Mouse (Mus musculus): Measurements from ENCODE around the gene Lrrc74b.
"Not testable (repeated sequence)": the region's sequence is repeated elsewhere in the genome, so short reads cannot be mapped to it uniquely, and the experiment has no call there.

Gene Lrrc74b

DNA sequence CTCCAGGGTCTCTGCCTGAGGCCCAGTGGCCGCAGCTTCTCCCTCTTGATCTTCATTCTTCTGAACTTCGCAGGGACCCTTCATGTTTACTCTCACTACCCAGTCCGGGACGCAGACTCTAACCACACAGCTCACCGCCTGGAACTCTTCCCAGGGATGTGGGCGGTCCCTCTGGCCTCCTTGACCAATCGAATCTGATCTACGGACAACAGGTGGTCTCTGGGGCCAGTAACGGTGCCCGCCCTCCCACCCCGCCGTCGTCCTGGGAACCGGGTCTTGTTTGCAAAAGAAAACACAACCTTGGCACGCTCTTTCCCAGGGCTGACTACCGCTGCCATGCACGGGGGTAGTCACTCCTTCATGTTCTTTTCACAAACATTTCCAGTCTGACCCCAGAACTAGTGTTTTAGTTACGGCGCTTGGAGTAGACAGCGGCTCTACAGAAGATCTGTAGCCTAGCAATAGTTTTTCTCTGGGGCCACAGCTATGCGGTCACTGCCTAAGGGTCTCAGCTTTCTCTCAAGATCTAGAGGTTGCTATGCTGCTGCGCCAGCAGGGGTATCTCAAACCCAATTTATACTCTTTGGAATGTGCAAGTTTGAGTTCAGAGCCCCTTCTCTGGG, at the start of gene Lrrc74b:
TSS of gene Lrrc74b (minus strand) at position 120 of the 623 bp plus-strand sequence.
- DNase-seq (ENCODE audit: extremely low read depth, insufficient read length, low spot score), result no peak

DNA sequence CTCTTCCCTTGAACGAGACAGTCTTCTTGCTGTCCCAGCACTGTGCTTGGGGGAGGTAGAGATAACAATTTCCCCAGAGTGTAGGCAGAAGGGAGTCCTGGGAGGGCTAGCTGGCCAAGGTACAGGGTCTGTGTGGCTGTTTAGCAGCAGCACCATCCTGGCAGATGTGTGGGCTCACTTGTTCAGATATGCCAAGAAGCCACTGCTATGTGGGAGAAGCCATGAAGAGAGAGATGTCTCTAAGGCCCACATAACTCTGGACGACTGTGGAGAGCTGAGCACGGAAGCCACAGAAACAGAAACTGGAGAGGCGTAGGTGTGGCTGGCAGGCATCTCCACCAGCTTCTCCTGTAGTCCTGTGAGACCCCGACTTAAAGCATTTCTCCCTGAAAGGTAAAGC, 44.6 kb upstream of the Lrrc74b start:
- no peak for DNase-seq (ENCODE audit: extremely low read depth, insufficient read length, low spot score)

DNA sequence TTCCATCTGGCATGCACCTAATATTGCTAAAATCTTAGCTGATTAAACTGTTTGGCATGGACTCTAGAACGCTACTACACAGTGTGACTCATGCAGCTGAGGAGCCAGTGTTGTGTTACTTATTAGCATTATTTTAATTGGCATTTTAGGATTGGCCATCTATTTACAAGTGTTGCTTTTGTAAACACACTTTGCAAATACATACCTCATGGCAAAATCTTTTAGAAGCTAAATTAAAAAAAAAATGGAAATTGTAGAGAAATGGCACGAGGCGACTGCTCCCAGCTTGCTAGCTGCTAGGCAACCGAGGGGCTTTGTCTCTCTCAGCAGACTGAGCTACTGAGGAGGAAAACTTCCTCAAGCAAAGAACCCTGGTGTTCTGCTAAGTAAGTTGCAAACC, 43.9 kb upstream of the Lrrc74b start:
- DNase-seq (ENCODE audit: extremely low read depth, insufficient read length, low spot score), result no peak

DNA sequence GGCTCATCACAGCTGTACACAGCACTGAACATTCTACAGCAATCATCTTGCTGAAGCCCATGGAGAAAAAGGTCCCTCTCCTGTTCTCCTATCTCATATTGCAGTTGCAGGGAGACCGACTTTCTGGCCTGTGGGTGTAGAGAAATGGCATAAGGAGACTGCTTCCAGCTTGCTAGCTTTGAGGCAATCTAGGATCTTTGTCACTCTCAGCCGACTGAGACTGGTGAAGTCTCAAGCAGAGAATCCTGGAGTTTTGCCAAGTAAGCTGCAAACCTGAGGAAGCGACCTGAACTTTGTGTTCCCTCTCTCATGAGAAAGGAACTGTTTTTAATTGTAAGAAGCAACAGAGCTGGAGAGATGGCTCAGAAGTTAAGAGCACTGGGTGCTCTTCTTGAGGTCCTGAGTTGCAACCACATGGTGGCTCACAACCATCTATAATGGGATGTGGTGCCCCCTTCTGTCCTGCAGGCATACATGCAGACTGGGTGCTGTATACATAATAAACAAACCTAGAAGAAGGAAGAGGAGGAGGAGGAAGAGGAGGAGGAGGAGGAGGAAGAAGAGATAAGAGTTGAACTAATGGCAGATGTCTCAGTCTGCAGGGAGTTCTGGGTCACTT, 40.0 kb upstream of the Lrrc74b start:
- no peak for DNase-seq (ENCODE audit: extremely low read depth, insufficient read length, low spot score)

DNA sequence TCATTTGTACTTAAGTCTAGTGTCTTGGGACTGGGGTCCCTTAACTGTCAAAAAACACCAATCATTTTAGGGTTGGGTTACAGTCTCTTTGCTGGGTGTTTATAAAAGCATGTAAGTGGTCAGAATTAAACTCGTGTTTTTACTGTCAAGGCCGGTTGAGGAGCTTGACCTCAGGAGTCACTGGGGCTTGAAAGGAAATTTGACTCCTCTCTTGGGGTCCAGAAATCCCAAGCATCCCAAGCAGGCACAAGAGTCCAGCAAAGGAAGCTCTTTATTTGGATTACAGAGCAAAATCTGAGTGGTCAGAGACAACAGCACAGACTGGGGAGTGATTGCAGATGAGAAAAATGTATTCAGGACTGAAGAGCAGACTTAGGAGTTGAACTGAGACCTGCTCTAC, 29.7 kb upstream of the Lrrc74b start:
- no peak for DNase-seq (ENCODE audit: extremely low read depth, insufficient read length, low spot score)

DNA sequence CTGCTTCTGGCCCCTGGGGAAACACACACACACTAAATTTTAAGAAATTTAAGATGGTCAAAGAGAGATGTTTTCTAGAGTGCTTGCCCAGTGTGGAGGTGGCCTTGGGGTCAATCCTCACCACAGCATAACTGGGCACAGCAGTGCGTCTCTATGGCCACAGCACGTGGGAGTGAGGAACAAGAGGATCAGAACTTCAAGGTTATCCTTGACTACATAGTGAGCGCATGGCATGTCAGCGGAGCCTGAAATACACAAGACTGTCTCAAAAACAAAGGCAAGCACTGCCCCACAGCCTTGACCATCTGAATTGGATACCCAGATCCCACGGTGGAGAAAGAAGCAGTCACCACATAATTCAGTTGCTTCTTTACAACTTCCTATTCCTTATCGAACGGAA, 23.5 kb upstream of the Lrrc74b start:
- no peak for DNase-seq (ENCODE audit: extremely low read depth, insufficient read length, low spot score)

DNA sequence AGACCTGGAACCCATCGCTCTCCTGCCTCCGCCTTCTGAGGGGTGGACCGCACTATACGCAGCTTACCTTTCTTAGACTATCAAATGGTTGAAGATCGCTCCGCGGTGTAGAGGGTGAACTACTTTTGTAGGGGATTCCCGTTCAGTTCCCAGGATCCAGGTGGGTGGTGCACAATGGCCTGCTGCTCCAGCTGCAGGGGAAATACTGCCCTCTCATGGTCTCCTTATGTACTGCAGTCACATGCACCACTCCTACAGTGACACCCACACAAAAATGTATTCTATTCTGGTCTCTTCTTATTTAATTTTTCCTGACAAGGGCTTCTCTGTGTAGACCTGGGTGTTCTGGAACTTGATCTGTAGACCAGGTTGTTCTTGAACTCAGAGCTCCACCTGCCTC, 22.0 kb upstream of the Lrrc74b start, which contains the start of gene Slc7a4:
TSS of gene Slc7a4 (minus strand) at position 151 of the 400 bp plus-strand sequence.
- DNase-seq (ENCODE audit: extremely low read depth, insufficient read length, low spot score), result no peak

DNA sequence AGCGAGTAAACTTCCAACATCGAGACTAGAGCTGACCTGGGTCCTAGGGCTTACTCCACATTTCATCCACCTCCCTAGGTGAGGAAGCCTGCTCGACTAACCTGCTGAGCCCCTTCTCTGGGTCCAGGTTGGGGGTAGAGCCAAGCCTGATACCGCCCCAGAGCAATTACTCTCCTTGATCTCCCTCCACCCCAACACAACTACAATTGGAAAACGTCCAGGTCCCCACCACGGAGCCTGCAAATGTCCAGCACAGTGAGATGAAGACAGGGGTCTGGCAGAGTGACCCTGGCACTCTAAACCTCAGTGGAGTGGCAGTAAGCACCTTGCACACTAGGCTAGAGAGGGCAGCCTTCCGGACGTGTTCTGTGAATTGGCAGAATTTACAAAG, 15.8 kb upstream of the Lrrc74b start:
- no peak for DNase-seq (ENCODE audit: extremely low read depth, insufficient read length, low spot score)

DNA sequence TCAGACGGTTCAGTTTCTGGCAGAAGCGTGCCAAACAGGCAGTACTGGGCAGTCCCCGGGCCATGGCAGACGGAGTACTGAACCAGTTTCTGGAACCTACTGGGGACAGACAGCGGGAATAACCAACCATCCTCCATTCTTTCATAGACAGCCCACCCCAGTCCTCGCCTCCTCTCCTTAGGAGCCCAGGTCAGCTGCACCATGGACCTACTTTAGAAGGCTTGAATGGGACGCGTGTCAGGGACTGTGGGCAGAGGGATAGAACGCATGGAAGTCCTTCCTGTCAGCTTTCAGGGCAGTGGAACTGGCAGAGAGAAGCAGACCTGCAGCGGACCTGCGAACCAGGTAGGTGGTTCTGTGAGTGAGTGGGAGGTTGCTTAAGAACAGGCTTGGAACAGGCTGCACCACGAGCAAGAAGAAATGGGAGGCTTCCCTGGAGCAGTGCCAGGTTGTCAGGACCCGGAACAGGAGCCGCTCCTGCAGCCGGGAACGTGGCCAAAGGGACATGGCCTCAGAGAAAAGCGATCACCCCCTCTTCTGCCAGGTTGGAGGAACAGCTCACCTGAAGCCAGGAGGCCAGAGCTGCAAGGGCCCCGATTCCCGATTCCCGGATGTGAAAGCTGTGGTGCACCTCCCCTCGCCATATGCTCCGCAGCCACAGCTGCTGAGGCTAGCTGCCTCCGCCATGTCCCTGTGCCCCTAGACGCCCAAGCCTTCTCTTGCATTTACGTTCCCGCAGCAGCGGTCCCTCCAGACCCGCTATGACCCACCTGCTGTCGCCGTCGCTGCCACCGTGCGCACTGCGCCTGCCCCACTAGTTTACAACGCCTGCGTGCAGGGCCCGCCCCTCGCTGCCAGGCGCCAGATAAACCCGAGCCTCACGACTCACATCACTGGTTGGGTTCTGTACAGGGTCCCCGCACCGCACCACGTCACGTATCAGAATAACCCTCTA, 15.1 kb upstream of the Lrrc74b start:
- no peak for DNase-seq (ENCODE audit: extremely low read depth, insufficient read length, low spot score)

DNA sequence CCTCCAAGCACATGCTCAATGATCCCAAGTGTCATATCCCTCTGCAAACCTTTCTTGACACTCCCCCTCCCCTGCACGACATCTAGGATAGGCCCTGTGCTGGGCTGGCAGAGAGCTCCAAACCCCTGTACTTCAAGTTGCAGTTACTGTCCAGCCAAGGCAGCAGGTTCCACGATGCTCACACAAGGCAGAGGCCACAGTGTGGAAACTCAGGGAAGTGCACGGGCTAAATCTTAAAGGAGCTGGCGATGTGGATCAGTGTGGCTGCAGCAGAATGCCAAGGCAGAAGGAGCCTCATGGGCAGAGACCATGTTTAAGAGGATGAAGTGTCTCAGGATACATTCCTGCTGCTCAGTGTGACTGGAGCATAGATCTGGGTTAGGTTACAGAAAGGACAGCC, 5.1 kb upstream of the Lrrc74b start:
- no peak for DNase-seq (ENCODE audit: extremely low read depth, insufficient read length, low spot score)

DNA sequence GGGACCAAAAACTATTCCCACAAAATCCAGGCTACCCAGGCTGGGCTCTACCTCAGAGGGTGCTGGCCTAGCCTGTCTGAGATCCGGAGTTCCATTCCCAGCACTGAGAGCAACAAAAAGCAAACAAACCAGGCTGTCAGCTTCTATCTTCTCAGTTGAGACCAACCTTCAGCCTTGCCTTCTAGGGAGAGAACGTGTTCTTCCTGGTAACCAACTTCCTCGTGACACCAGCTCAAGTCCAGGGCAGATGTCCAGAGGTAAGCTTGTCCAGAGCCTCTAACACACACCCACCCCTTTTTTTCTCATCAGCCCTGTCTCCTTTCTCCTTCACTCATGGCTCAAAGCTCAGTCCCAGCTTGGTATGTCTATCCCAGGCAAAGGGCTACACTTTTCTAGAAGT, 3.7 kb upstream of the Lrrc74b start:
- no peak for DNase-seq (ENCODE audit: extremely low read depth, insufficient read length, low spot score)

DNA sequence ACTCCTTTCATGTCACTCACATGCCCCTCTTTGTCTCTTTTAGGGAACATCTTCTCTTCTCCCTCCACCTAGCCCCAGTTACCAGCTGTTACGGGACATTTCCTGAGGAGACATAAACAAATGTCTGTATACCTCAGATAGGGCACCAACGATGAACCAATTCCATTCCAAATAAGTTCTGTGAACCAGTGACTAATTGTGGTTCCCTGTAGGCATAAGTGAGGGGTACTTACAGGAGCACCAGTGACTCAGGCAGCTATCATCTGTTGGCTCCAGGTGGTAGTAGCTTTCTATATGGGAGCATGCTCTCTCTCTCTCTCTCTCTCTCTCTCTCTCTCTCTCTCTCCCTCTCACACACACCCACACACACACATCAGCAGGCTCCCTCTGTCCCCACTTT, 3.2 kb upstream of the Lrrc74b start:
- peak; percentile 30 for DNase-seq (ENCODE audit: extremely low read depth, insufficient read length, low spot score)

DNA sequence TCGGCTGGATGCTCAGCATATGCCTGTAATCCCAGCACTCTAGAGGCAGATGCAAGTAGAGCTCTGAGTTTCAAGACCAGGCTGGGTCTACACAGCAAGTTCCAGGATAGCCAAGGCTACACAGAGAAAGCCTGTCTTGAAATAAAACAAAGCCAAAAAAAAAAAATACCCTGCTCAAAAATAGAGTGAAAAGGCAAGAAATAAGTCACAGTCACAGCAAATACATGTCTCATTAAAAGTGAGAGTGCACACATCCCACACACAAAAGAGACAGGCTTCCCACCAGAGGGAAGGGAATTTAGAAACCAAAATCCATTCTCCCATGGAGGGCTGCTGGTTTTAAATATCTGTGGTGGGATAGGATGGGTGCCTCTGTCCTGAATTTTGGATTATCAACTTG, 2.5 kb upstream of the Lrrc74b start:
- DNase-seq (ENCODE audit: extremely low read depth, insufficient read length, low spot score), result no peak

DNA sequence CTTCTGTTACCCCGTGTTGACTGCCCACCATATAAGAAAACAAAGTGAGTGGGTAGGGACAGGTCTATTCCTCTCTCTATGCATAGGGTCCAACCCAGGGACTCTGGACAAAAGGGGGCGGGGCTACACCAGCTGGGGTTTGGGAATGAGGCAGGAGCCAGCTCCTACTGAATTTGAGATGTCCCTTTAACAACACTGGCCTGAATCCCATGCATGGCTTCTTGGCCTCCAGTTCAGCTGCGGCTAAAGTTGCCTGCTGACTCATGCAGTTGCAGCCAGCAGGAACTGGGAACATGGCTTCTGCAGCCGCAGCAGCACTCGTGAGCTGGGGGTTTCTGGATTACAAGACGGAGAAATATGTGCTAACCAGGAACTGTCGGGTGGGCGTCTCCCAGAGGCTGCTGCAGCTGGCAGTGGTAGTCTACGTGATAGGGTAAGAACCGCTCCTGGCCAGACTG, 733 bp upstream of the Lrrc74b start, which contains the start of gene P2rx6:
TSS of gene P2rx6 (plus strand) at position 135 of the 458 bp plus-strand sequence.
- peak; percentile 75 for DNase-seq (ENCODE audit: extremely low read depth, insufficient read length, low spot score)

DNA sequence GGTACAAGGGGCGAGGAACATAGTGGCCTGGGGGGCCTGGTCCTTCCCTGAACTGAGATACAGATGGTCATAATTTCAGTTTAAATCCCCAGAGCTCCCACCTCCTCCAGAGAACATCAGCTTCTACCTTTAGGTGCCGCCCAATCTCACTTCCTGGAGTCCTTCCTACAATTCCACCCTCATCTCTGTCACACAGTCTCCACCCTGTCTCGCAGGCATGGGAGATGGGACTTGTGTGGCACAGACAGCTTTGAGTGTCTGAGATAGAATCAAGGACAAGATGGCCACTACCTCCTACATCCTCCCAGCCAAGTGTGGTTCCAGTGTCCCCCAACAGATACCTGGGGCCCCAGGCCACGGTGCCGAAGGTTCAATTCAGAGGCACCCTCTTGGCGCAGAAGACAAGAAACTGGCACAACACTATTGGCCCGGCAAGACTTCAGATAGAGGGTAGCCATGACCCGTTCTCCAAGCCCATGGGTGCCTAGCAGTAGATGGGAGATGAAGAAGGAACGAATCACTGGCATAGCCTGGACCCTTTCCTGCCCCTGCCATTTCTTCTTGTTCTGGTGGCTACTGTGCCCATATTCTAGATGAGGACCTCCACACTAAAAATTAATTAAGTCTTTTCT, 1.5 kb downstream of the Lrrc74b start:
- no peak for DNase-seq (ENCODE audit: extremely low read depth, insufficient read length, low spot score)

DNA sequence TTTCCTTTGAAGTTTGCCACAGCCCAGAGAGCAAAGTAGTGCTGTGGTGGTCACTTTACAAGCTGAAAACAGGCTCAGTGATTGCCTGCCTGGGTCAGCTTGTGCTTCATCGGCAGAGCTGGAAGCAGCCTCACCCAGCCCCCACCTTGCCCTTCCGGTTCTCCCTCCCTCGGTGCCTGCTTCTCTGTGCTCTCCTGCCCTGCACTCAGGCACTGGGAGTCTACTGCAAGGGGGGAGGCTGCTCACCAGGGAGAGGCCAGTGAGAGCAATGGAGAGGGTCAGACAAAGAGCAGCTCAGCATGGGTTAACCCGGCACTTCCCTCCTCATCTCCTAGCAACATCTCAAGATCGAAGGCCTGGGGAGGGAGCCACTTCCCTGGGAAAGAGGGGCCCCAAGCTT, 2.2 kb downstream of the Lrrc74b start:
- no peak for DNase-seq (ENCODE audit: extremely low read depth, insufficient read length, low spot score)

DNA sequence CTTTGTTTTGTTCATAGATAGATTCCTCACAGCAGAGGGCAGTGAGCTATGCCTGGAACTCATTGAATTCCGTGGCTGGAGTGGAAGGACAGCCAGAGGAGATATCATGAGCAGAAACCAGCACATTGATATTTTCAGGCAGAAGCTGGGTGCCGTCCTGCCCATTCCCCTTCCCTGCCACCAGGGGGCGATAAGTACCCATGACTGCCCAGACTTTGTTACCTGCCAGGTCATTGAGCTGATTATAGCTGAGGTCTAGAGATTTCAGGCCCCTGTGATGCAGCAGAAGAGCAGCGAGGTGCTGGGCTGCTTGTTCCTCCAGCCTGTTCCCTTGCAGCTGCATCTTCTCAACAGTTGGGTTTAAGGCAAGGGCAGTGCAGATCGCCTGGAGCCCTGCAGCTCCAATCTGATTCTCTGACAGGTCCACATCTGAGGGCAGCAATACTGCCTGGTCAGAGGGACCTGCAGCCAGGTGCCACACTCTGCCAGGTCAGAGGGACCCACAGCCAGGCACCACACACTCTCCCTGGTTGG, 3.0 kb downstream of the Lrrc74b start:
- DNase-seq (ENCODE audit: extremely low read depth, insufficient read length, low spot score), result peak; percentile 29

DNA sequence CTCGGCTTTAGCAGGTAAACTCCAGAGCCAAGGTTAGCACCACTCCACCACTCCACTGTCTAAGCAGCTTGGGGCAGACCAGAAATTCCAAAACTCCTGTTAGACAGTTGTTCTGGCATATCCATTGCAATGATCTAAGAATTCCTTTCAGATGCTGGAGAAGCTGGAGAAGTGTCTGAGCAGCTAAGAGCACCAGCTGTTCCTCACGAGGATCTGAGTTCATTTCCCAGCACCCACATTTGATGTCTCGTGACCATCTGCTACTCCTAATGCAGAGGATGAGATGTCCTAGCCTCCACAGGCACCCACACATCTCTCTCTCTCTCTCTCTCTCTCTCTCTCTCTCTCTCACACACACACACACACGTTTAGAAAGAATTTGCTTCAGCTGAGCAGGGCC, 4.1 kb downstream of the Lrrc74b start:
- DNase-seq (ENCODE audit: extremely low read depth, insufficient read length, low spot score), result no peak

DNA sequence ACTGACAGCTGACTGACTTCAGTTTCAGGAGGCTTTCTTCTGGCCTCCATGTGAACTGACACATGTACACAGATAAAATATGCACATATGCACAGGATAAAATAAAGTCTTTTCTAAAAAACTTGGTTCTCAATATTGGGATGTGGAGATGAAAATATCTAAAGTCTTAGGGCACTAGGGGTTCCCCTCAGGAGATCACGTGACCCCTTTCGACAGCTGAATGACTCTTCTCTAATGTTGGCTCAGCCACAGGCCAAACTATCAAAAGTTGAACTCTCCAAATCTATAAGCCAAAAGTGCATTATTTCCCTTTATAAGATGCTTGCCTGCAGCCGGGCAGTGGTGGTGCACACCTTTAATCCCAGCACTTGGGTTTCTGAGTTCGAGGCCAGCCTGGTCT, 4.9 kb downstream of the Lrrc74b start:
- no peak for DNase-seq (ENCODE audit: extremely low read depth, insufficient read length, low spot score)

DNA sequence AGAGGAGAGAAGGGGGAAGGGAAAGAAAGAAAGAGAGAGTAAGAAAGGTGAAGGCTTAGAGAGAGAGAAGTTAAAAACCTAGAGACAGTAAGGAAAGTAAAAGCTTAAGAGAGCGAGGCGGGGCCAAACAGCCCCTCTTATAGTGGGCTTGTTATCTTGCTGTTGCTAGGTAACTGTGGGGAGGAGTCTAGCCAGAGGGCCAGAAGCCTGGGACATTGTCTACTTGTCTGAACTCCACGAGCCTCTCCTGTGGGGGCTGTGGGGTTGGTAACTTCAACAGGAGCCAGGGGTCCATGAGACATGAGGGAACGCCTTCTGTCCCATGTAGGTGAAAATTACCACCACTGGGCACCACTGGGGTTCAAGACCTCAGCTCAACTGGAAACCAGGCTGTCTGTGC, 6.3 kb downstream of the Lrrc74b start:
- DNase-seq (ENCODE audit: extremely low read depth, insufficient read length, low spot score), result not testable (repeated sequence)
